Mouse (Mus musculus): ENCODE measurements around the gene Clcc1.

Clcc1 gene

DNA sequence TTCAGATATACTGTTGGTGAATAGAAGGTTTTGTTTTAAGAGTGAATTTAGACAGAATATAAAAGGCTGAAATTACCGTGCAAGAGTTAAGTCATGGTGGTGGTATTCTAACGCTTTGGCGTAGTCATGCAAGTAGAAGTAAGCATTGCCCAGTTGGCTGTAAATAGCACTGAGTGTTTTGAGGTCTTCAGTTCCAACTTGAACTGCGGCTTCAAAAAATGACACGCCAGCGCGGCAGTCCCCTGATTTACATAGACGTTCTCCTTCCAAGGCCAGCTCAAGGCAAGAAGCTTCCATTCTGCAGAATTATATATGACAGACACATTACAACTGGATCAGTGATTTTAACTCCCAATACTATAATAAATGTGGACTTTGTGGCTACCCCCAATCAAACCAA is 49.1 kb downstream of the Clcc1 start:
- DNase-seq, result peak; percentile 4

DNA sequence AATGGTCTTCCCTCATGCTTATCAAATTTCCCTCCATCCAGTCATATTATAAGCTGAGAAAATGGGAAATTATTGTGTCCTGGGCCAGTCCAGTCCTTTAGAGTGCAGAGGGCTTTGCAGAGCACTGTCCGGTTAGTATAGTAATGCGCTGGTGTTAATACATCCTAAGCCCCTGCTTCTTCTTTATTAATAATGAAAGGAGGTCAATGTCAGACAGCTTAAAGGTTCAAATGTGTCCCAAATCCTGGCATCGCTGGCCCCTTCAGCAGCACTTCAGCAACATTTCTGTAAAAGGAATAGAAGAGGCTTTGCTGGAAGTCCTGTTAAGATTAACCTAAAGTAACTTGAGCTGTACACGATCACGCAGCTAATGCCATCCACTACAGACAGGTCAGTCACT is 57.6 kb downstream of the Clcc1 start:
- peak; percentile 49 for DNase-seq

- DNase-seq, result peak; percentile 54
Measured at GRCm38 (mm10) chr3:108713065-108713675, 59.5 kb downstream of the Clcc1 start.

DNA sequence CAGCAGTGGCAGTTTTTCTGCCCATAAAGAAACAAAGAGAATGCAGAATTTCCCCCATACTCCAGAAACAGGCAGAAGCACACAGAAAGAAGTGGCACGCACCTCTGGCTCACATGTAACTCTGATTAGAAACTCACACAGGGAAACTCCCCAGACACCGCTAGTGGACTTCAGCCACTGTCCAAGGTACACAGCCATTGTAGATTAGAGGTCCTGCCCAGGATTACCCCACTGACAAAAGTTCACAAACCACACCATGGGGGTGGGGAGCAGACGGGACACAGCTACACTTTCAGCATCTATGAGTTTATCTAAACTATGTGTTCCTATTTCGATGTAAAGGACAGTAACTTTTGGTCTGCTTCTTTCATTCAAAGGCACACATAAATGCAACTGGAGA is 61.1 kb downstream of the Clcc1 start:
- DNase-seq, result peak; percentile 57

- peak; percentile 36 for DNase-seq
Measured at GRCm38 (mm10) chr3:108717896-108718502, 64.3 kb downstream of the Clcc1 start.

DNA sequence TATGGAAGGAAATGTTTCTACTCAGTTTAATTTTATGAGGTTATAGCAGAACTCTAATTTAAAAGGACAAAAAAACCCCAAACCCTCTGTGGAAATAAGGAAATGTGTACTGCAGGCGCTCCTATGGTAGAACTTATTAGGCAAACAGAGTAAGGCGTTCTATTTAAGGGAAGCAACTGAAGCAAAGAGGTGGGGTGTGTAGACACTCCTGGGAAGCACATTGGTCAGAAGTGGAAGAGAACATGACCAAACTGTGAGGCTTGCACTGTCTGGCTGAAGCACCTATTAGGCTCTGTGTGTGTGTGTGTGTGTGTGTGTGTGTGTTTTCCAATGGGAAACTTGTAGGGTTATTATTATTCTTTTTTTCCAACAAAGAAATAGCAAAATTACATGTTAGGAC is 65.6 kb downstream of the Clcc1 start:
- peak; percentile 61 for DNase-seq

DNA sequence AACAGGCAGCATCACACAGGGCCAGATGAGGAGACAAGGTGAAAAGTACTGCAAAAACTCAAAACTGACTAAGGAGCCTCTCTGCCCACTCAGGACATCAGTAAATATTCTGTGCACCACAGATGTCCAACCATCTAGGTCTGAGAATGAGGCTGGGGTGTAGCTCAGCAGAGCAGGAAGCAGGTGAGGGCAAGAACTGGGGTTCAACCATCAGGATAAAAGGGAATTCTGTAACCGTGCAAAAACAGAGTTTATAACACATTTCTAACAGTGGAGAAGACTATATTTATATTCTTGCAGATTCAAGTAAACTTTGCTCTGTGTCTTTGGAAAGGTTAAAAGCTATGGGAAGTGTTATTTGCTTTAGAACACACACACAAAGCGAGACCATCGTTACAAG is 66.0 kb downstream of the Clcc1 start:
- peak; percentile 64 for DNase-seq

- peak; percentile 62 for DNase-seq
Measured at GRCm38 (mm10) chr3:108721076-108721991, 67.6 kb downstream of the Clcc1 start.

DNA sequence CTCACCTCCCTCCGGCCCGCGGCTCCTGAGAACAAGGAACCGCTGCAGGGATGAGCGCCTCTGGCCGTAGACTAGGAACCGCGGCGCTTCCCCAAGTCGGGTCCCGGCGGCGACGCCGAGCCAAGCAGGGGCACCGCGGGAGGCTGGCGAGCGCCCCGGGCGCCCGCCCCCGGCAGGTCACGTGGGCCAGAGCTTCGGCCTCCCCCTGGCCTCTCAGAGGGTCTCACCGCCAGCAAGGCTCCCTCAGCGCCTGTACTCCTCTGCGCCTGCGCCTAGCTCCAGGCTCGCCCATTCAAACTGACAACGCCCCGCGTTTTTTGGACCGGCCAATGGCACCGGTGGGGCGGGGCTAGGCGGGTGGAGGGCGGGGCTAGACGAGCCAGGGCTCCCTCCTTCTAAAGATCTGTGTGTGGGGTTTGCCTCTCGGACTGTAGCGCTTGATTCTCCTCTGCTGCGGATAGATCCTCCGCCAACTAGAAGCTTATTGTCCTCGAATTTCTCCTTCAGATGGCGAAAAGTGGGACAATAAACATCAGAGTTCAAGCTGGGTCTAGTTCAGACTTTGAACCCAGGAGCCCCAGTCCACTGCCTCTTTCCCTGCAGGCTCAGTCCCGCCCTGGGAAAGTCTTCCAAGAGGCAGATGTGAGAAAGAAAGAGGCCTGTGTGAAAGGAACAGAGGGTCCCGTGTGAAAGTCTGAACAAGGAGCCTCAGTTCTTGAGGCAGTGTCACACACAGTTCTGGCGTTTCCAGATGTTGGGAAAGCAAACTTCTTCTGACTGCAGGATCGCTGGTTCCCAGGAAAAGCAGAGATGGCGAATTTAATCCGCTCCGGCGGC is 68.5 kb downstream of the Clcc1 start, which contains the start of gene Gpsm2:
TSS of gene Gpsm2 (minus strand) at position 274 of the 837 bp plus-strand sequence.
- DNase-seq, result peak; percentile 100

- DNase-seq, result peak; percentile 58
Measured at GRCm38 (mm10) chr3:108726413-108726812, 72.7 kb downstream of the Clcc1 start.

GRCm38 (mm10) chr3:108727344-108727743 is 73.6 kb downstream of the Clcc1 start:
- DNase-seq, result peak; percentile 61

DNA sequence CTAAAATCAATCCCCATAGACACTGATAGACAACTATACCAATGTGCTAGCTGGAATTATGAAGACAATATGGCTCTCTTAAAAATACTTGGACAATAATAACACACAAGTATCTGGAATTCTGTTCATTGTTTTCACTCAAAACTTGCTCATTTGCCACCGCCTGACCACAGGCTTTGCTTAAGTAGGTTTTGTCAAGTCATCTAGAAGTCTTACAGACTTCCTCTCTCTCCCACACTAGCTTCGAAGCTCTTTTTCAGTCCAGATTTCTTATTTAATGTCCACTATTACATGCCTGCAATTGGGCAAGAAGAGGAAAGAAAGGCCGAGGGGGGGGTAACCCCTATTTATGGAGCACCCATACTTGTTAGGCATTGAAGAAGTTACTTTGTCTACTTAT is 74.1 kb downstream of the Clcc1 start:
- DNase-seq, result no peak
